Mouse (Mus musculus) stomach, postnatal 0 days (tissue): ENCODE results near the gene Chit1. TPM values are rescaled to one million over a fixed set of nuclear protein-coding genes. Genes with fewer than 3 reads are reported as not detected.

Experiments
- ATAC-seq: fragments of 200-750 bp; cut with Nextera tagmentation; 2 replicates; pipeline ENCODE4 v1.8.0; 2017; ENCODE audit not compliant: low FRiP score, low TSS enrichment
- DNase-seq: peaks from one replicate; pipeline ENCODE4 v3.0.0-alpha.2; 2016; ENCODE audit warnings: low spot score
- H3K27ac ChIP-seq: fragments of 300-500 bp; sonication (generic); replicated peaks from 2 replicates; pipeline ENCODE4 v1.5.1; 2014; ENCODE audit warnings: mild to moderate bottlenecking, control low read depth
- H3K27me3 ChIP-seq: fragments of 300-500 bp; sonication (generic); 2 replicates; pipeline ENCODE4 v1.6.1; 2014; ENCODE audit warnings: low read length; ENCODE audit not compliant: control insufficient read depth, insufficient read depth
- H3K36me3 ChIP-seq: fragments of 300-500 bp; sonication (generic); 2 replicates; pipeline ENCODE4 v1.6.1; 2014; ENCODE audit warnings: low read length, mixed read lengths; ENCODE audit not compliant: control insufficient read depth, insufficient read depth
- H3K4me1 ChIP-seq: fragments of 300-500 bp; sonication (generic); replicated peaks from 2 replicates; pipeline ENCODE4 v1.6.1; 2014; ENCODE audit warnings: antibody characterized with exemption; ENCODE audit not compliant: control insufficient read depth, insufficient read depth
- H3K4me2 ChIP-seq: fragments of 300-500 bp; sonication (generic); replicated peaks from 2 replicates; pipeline ENCODE4 v1.6.1; 2014; ENCODE audit warnings: low read depth, mild to moderate bottlenecking, control low read depth, moderate library complexity
- H3K4me3 ChIP-seq: fragments of 300-500 bp; sonication (generic); 2 replicates; pipeline ENCODE4 v1.5.1; 2014; ENCODE audit warnings: low read depth, low read length, control low read depth
- H3K9ac ChIP-seq: fragments of 300-500 bp; sonication (generic); 2 replicates; pipeline ENCODE4 v1.6.1; 2014; ENCODE audit warnings: mild to moderate bottlenecking, low read length, control low read depth, mixed read lengths
- H3K9me3 ChIP-seq: fragments of 300-500 bp; sonication (generic); 2 replicates; pipeline ENCODE4 v1.6.1; 2016; ENCODE audit warnings: low read length; ENCODE audit not compliant: control insufficient read depth
- CTCF ChIP-seq: IDR thresholded peaks from 2 replicates; pipeline ENCODE4 v1.5.1; 2016; ENCODE audit warnings: antibody characterized with exemption, low read depth, mild to moderate bottlenecking, moderate library complexity
- EP300 ChIP-seq: optimal IDR thresholded peaks from 2 replicates; pipeline ENCODE3; 2016; ENCODE audit warnings: antibody characterized with exemption
- WGBS: fragments of 180-500 bp; shearing (Covaris S2); extraction: QIAGEN DNeasy Blood & Tissue Kit; methylation state at CpG from one replicate; pipeline ENCODE4 v1.1.7; 2014; 5-methylcytosine and 5-hydroxymethylcytosine counted together
- polyA plus RNA-seq: library from polyadenylated mRNA; unstranded; fragments of >200 nt; fragmentation: Nextera tagmentation; extraction: Ambion mirVana; gene quantifications from 2 replicates; pipeline ENCODE4 v1.2.1, GENCODE M21; 2015

Chit1 gene
- polyA plus RNA-seq, 1 experiment from 2014 or later, result 38.5 TPM

- H3K4me2 ChIP-seq, result no peak overlapping the region
- no peak overlapping the region for H3K9ac ChIP-seq
- no peaks in the 10 kb centered on the region for H3K36me3 ChIP-seq
- ATAC-seq (no peak), DNase-seq (no peak)
- no peaks in the 10 kb centered on the region for H3K27me3 ChIP-seq
- H3K4me1 ChIP-seq, result no peaks in the 10 kb centered on the region
- H3K27ac ChIP-seq, result no peak overlapping the region
- 50% methylated on average over 8 of the region's 8 CpGs for WGBS
- no peak overlapping the region for H3K4me3 ChIP-seq
- TF ChIP-seq CTCF (no peak), EP300 (no peak)
- H3K9me3 ChIP-seq, result no peaks in the 10 kb centered on the region
These were observed 39.0 kb downstream of the Chit1 start for GRCm38 (mm10) chr1:134150076-134150475.

GRCm38 (mm10) chr1:134150745-134151144, 39.7 kb downstream of the Chit1 start:
- H3K4me3 ChIP-seq, result no peak overlapping the region
- no peaks in the 10 kb centered on the region for H3K4me1 ChIP-seq
- no peak overlapping the region for H3K9ac ChIP-seq
- H3K27ac ChIP-seq, result no peak overlapping the region
- ATAC-seq (no peak), DNase-seq (no peak)
- no peak for TF ChIP-seq EP300
- no peak for TF ChIP-seq CTCF
- no peak overlapping the region for H3K4me2 ChIP-seq
- no peaks in the 10 kb centered on the region for H3K9me3 ChIP-seq
- no peaks in the 10 kb centered on the region for H3K27me3 ChIP-seq
- no peaks in the 10 kb centered on the region for H3K36me3 ChIP-seq
- 87% methylated on average over 9 of the region's 9 CpGs for WGBS

- H3K36me3 ChIP-seq, result no peaks in the 10 kb centered on the region
- ATAC-seq, result peak; percentile 82
- 29% methylated on average over 13 of the region's 13 CpGs for WGBS
These were observed 40.8 kb downstream of the Chit1 start for GRCm38 (mm10) chr1:134151655-134152412.

GRCm38 (mm10) chr1:134152626-134153590, 41.9 kb downstream of the Chit1 start:
- Histone ChIP-seq H3K27ac (no peak overlapping the region), H3K27me3 (no peaks in the 10 kb centered on the region), H3K9ac (0 out of 2 replicates have a peak overlapping the region, but pooled peaks have one; percentile 27), H3K4me2 (no peak overlapping the region), H3K36me3 (no peaks in the 10 kb centered on the region), H3K4me3 (no peak overlapping the region), H3K4me1 (no peaks in the 10 kb centered on the region), H3K9me3 (no peaks in the 10 kb centered on the region)
- DNase-seq, result no peak
- TF ChIP-seq EP300, result no peak
- no peak for TF ChIP-seq CTCF
- WGBS, result 65% methylated on average over 21 of the region's 21 CpGs
- ATAC-seq, result no peak

More at GRCm38 (mm10) chr1:134151655-134152412, 40.8 kb downstream of the Chit1 start:
- Histone ChIP-seq H3K4me2 (no peak overlapping the region), H3K27me3 (no peaks in the 10 kb centered on the region), H3K27ac (no peak overlapping the region), H3K4me1 (no peaks in the 10 kb centered on the region), H3K9me3 (no peaks in the 10 kb centered on the region), H3K9ac (no peak overlapping the region), H3K4me3 (no peak overlapping the region)
- DNase-seq, result peak; percentile 89
- peak; percentile 96 for TF ChIP-seq CTCF
- no peak for TF ChIP-seq EP300

- Histone ChIP-seq H3K27ac (no peak overlapping the region), H3K4me3 (no peak overlapping the region), H3K4me1 (no peaks in the 10 kb centered on the region), H3K27me3 (no peaks in the 10 kb centered on the region), H3K9me3 (no peaks in the 10 kb centered on the region), H3K4me2 (no peak overlapping the region), H3K36me3 (no peaks in the 10 kb centered on the region), H3K9ac (no peak overlapping the region)
- DNase-seq, result no peak
- 88% methylated on average over 3 of the region's 3 CpGs for WGBS
- ATAC-seq, result no peak; the same call in 1 of the 2 replicates
- TF ChIP-seq EP300, result no peak
- no peak for TF ChIP-seq CTCF
These were observed 43.1 kb downstream of the Chit1 start for GRCm38 (mm10) chr1:134154121-134154520.
